Mouse (Mus musculus): ENCODE data around the gene Cep70. TPM values are rescaled to one million over a fixed set of nuclear protein-coding genes. Genes with fewer than 3 reads are reported as not detected.

Gene Cep70
- polyA plus RNA-seq, 1 experiment from 2014 or later: 43.7 TPM

DNA sequence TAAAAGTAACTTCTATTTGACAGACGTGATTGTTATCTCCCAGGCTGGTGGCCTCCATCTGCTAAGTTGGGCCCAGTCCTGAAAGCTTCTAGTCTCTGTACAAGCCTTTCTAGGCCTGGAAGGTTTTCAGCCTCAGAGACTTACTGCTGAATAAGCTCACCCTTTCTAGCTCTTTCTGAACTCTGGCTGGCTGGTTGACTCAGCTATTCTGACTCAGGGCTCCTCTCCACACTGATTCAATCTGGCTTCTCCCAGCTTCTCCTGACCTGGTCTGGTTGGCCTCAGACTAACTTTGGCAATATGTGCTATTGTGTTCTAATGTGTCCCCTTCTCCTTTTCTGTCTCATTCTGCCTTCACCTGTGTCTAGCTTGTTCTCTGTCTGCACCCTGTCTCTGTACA, 3.9 kb upstream of the Cep70 start:
- no peaks in the 10 kb centered on the region for H3K36me3 ChIP-seq (ENCODE audit: control insufficient read depth, insufficient read depth, low read length)

DNA sequence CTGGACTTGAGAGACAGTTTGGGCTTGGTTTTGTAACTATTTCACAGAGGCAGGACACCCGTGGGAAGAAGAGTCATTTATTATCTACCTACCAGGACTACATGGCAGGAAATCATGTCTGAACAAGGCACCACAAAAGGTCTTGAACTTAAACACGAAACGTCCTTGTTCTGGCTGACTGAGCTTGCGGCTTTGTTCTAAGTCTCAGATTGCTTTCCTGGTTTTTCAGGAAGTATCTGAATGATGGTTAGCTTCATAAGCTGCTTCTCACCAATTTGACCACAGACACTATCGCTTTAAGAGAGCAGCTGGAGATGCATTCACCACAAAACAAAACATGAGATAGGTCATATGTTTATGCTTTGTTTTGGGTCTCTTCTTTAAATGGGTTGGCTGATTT, 2.6 kb upstream of the Cep70 start:
- H3K4me1 ChIP-seq (ENCODE audit: control insufficient read depth, insufficient read depth, low read length): peaks cover 3% of the 10 kb centered on the region; the same call in 1 of the 2 replicates
- H3K36me3 ChIP-seq (ENCODE audit: control insufficient read depth, insufficient read depth, low read length): no peaks in the 10 kb centered on the region
- ATAC-seq (ENCODE audit: insufficient read depth, low FRiP score, low TSS enrichment): no peak
- no peak overlapping the region for H3K4me2 ChIP-seq (ENCODE audit: low read depth)
- no peaks in the 10 kb centered on the region for H3K27me3 ChIP-seq (ENCODE audit: control insufficient read depth, insufficient read depth, low read length)
- no peak overlapping the region for H3K27ac ChIP-seq (ENCODE audit: low read depth, low read length)
- H3K9ac ChIP-seq (ENCODE audit: low read length): no peak overlapping the region
- WGBS: 78% methylated on average over 5 of the region's 5 CpGs
- H3K4me3 ChIP-seq (ENCODE audit: low read depth, low read length): no peak overlapping the region
- no peaks in the 10 kb centered on the region for H3K9me3 ChIP-seq (ENCODE audit: control insufficient read depth, low read length)
- no peak for DNase-seq (ENCODE audit: low spot score)

More for the DNA sequence above, 3.9 kb upstream of the Cep70 start:
- WGBS: 81% methylated on average over 1 of the region's 1 CpGs
- H3K27me3 ChIP-seq (ENCODE audit: control insufficient read depth, insufficient read depth, low read length): no peaks in the 10 kb centered on the region
- no peak overlapping the region for H3K9ac ChIP-seq (ENCODE audit: low read length)
- no peaks in the 10 kb centered on the region for H3K9me3 ChIP-seq (ENCODE audit: control insufficient read depth, low read length)
- no peak overlapping the region for H3K4me2 ChIP-seq (ENCODE audit: low read depth)
- peaks cover 3% of the 10 kb centered on the region; the same call in 1 of the 2 replicates for H3K4me1 ChIP-seq (ENCODE audit: control insufficient read depth, insufficient read depth, low read length)
- DNase-seq (ENCODE audit: low spot score) (no peak), ATAC-seq (ENCODE audit: insufficient read depth, low FRiP score, low TSS enrichment) (no peak)
- no peak overlapping the region for H3K27ac ChIP-seq (ENCODE audit: low read depth, low read length)
- no peak overlapping the region for H3K4me3 ChIP-seq (ENCODE audit: low read depth, low read length)

DNA sequence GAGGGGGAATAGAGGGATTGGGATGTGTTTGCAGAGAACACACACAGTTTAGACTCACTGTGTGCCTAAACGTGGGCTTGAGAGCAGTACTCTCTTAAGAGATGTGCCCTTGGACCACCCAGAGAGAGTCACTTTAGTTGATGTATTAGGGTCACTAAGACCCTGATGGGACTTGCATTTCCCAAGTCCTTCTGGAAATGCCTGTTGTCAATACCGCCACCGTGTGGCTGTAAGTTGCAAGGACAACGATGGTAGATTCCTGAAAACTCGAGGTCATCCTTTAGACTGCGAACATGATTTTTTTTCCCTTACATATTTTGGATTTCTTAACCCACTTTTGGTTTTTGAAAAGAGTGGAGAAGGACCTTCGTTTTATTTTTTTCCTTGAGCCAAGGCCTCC, 1.1 kb upstream of the Cep70 start:
- no peaks in the 10 kb centered on the region for H3K36me3 ChIP-seq (ENCODE audit: control insufficient read depth, insufficient read depth, low read length)
- WGBS: 3% methylated on average over 7 of the region's 7 CpGs
- ATAC-seq (ENCODE audit: insufficient read depth, low FRiP score, low TSS enrichment) (no peak), DNase-seq (ENCODE audit: low spot score) (peak; percentile 77)
- H3K4me3 ChIP-seq (ENCODE audit: low read depth, low read length): no peak overlapping the region
- no peaks in the 10 kb centered on the region for H3K9me3 ChIP-seq (ENCODE audit: control insufficient read depth, low read length)
- no peak overlapping the region for H3K9ac ChIP-seq (ENCODE audit: low read length)
- no peak overlapping the region for H3K4me2 ChIP-seq (ENCODE audit: low read depth)
- no peaks in the 10 kb centered on the region for H3K27me3 ChIP-seq (ENCODE audit: control insufficient read depth, insufficient read depth, low read length)
- H3K4me1 ChIP-seq (ENCODE audit: control insufficient read depth, insufficient read depth, low read length): peaks cover 3% of the 10 kb centered on the region; the same call in 1 of the 2 replicates
- H3K27ac ChIP-seq (ENCODE audit: low read depth, low read length): no peak overlapping the region

DNA sequence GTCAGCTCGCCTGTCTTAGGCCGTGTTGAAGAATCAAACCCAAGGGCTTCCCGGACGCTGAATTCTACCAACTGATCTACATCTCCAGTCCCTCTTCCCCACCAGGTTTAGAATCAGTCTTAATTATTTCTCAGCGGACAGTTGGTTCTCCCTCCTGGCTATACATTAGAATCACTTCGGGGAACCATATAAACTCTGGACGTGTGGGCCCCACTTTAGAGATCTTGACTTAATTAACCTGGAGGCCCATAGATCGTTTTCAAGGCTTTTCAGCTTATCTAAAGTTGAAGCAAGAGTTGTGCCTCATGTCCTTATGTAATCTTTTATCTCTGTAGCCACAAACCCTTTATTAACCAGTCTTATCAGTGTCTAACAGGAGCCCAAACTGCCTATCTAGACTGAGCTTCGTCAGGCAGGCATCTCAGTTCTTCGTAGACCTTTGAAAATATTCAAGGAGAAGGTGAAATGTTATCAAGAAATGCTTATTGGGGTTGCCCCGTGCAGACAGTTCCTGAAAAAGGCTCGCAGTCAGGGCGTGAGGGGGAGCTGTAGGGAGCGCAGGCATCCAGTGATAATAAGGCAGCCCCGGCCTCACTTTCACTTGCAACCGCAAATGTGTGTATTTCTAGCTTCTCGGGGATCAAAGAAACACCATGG, 506 bp upstream of the Cep70 start:
- WGBS: 9% methylated on average over 17 of the region's 17 CpGs
- H3K36me3 ChIP-seq (ENCODE audit: control insufficient read depth, insufficient read depth, low read length): no peaks in the 10 kb centered on the region
- DNase-seq (ENCODE audit: low spot score): no peak
- no peaks in the 10 kb centered on the region for H3K27me3 ChIP-seq (ENCODE audit: control insufficient read depth, insufficient read depth, low read length)
- H3K9me3 ChIP-seq (ENCODE audit: control insufficient read depth, low read length): no peaks in the 10 kb centered on the region
- H3K9ac ChIP-seq (ENCODE audit: low read length): peak overlapping the region; percentile 29; the same call in 1 of the 2 replicates
- no peak overlapping the region for H3K27ac ChIP-seq (ENCODE audit: low read depth, low read length)
- peak overlapping the region; percentile 70 for H3K4me3 ChIP-seq (ENCODE audit: low read depth, low read length)
- no peak for ATAC-seq (ENCODE audit: insufficient read depth, low FRiP score, low TSS enrichment)
- peak overlapping the region; percentile 67 for H3K4me2 ChIP-seq (ENCODE audit: low read depth)
- H3K4me1 ChIP-seq (ENCODE audit: control insufficient read depth, insufficient read depth, low read length): peaks cover 3% of the 10 kb centered on the region; the same call in 1 of the 2 replicates

DNA sequence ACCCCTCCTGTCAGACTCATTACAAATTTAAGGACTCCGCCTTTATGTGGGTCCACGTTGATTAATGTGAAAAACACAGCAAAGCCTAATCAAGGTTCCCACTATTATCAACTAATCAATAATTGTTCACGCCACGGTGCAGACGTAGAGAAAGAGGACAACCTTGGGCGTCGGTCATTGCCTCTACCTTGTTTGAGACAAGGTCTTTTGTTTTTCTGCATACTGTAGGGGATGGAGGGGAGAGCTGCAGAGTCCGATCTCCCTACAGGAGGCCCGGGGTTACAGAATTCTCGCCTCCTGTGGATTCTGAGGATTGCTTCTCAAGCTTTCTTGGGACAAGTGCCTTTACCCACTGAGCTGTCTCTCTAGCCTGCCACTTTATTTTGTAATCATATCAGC, 727 bp downstream of the Cep70 start:
- ATAC-seq (ENCODE audit: insufficient read depth, low FRiP score, low TSS enrichment) (no peak; the same call in 1 of the 2 replicates), DNase-seq (ENCODE audit: low spot score) (peak; percentile 21)
- Histone ChIP-seq H3K9ac (ENCODE audit: low read length) (peak overlapping the region; percentile 65), H3K36me3 (ENCODE audit: control insufficient read depth, insufficient read depth, low read length) (no peaks in the 10 kb centered on the region), H3K27me3 (ENCODE audit: control insufficient read depth, insufficient read depth, low read length) (no peaks in the 10 kb centered on the region), H3K27ac (ENCODE audit: low read depth, low read length) (no peak overlapping the region), H3K4me2 (ENCODE audit: low read depth) (peak overlapping the region; percentile 67), H3K9me3 (ENCODE audit: control insufficient read depth, low read length) (no peaks in the 10 kb centered on the region), H3K4me1 (ENCODE audit: control insufficient read depth, insufficient read depth, low read length) (peaks cover 3% of the 10 kb centered on the region; the same call in 1 of the 2 replicates), H3K4me3 (ENCODE audit: low read depth, low read length) (peak overlapping the region; percentile 70)
- WGBS: 3% methylated on average over 10 of the region's 10 CpGs

DNA sequence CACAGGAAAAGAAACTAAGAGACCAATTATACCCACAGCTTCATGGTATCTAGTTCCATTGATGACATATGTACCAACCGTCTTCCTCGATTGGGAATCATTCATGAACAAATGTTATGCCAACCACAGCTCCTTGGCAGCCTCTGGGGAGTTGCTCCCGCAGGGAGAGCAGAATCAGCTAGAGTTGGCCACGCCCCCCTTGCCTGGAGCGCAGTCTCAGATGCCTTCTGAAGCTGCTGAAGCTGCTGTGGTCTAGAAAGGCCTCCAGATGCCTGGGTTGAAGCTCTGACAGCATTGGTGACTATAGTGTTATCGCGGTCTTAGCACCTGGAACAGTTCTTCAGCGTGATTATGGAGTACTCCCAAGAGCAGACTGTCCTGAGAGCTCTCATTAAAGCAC, 5.1 kb downstream of the Cep70 start:
- no peak for DNase-seq (ENCODE audit: low spot score)
- Histone ChIP-seq H3K9ac (ENCODE audit: low read length) (no peak overlapping the region), H3K27ac (ENCODE audit: low read depth, low read length) (no peak overlapping the region), H3K36me3 (ENCODE audit: control insufficient read depth, insufficient read depth, low read length) (no peaks in the 10 kb centered on the region), H3K4me2 (ENCODE audit: low read depth) (no peak overlapping the region), H3K4me1 (ENCODE audit: control insufficient read depth, insufficient read depth, low read length) (no peaks in the 10 kb centered on the region; the same call in 1 of the 2 replicates), H3K4me3 (ENCODE audit: low read depth, low read length) (no peak overlapping the region), H3K27me3 (ENCODE audit: control insufficient read depth, insufficient read depth, low read length) (no peaks in the 10 kb centered on the region), H3K9me3 (ENCODE audit: control insufficient read depth, low read length) (no peaks in the 10 kb centered on the region)
- ATAC-seq (ENCODE audit: insufficient read depth, low FRiP score, low TSS enrichment): no peak
- 57% methylated on average over 8 of the region's 8 CpGs for whole genome bisulfite sequencing

DNA sequence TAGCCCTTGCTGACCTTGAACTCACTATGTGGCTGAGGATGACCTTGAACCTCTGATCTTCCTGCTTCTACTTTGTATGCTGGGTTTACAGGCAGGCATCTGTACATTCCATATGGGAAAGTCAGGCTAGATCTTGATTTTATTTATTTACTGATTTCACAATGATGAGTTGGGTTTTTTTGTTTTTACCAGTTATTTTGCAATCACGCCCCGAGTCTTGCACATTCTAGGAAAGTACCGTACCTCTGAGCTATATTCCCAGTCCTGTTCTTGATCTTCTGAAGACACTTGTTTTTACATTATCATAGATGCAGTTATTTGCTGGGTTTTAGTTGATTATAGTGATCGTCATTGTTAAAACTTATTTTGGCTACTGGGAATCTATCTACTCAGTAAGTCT, 5.7 kb downstream of the Cep70 start:
- Histone ChIP-seq H3K4me3 (ENCODE audit: low read depth, low read length) (no peak overlapping the region), H3K27ac (ENCODE audit: low read depth, low read length) (no peak overlapping the region), H3K9ac (ENCODE audit: low read length) (no peak overlapping the region), H3K4me2 (ENCODE audit: low read depth) (no peak overlapping the region), H3K27me3 (ENCODE audit: control insufficient read depth, insufficient read depth, low read length) (no peaks in the 10 kb centered on the region), H3K4me1 (ENCODE audit: control insufficient read depth, insufficient read depth, low read length) (no peaks in the 10 kb centered on the region; the same call in 1 of the 2 replicates), H3K9me3 (ENCODE audit: control insufficient read depth, low read length) (no peaks in the 10 kb centered on the region), H3K36me3 (ENCODE audit: control insufficient read depth, insufficient read depth, low read length) (no peaks in the 10 kb centered on the region)
- no peak for ATAC-seq (ENCODE audit: insufficient read depth, low FRiP score, low TSS enrichment)
- DNase-seq (ENCODE audit: low spot score): no peak
- WGBS: 95% methylated on average over 4 of the region's 4 CpGs

DNA sequence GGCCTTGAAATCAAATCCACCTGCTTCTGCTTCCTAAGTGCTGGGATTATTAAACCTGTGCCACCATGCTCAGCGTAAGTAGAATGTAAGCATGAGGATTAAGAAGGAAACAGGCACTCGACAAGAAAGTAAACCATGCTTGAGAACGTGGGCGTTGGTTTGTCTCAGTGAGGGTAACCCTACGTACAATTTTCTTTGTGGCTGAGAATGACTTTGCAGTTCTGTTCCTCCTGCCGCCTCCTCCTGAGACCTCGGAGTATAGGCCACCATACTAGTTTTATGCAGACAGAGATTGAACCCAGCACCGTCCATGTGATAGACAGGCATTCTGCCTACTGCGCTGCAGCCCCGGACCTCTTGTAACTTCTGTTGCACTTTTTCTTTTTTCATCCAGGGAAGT, 10.7 kb downstream of the Cep70 start:
- 95% methylated on average over 10 of the region's 10 CpGs for WGBS
- Histone ChIP-seq H3K27me3 (ENCODE audit: control insufficient read depth, insufficient read depth, low read length) (no peaks in the 10 kb centered on the region), H3K4me1 (ENCODE audit: control insufficient read depth, insufficient read depth, low read length) (no peaks in the 10 kb centered on the region), H3K36me3 (ENCODE audit: control insufficient read depth, insufficient read depth, low read length) (no peaks in the 10 kb centered on the region), H3K4me3 (ENCODE audit: low read depth, low read length) (no peak overlapping the region), H3K9ac (ENCODE audit: low read length) (no peak overlapping the region), H3K27ac (ENCODE audit: low read depth, low read length) (no peak overlapping the region), H3K4me2 (ENCODE audit: low read depth) (no peak overlapping the region), H3K9me3 (ENCODE audit: control insufficient read depth, low read length) (no peaks in the 10 kb centered on the region)
- ATAC-seq (ENCODE audit: insufficient read depth, low FRiP score, low TSS enrichment): no peak
- DNase-seq (ENCODE audit: low spot score): no peak

DNA sequence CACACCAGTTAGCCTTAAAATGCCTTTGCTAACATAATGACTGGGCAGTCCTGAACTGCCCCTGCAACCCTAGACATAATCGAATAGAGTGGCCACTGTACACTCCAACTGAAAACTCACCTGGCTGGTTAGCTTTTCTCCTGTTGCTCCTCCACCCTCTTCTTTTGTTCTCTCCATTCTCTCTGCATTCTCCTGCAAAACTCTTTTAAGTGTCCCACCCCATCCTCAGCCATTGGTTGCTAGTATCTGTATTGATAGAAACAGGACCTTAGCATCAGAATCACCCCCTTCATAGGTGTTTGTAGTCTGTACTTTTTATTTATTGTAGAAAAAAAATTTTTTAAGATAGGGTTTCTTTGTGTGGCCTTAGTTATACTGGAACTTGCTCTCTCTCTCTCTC, 13.0 kb downstream of the Cep70 start:
- DNase-seq (ENCODE audit: low spot score): no peak
- Histone ChIP-seq H3K4me1 (ENCODE audit: control insufficient read depth, insufficient read depth, low read length) (no peaks in the 10 kb centered on the region), H3K36me3 (ENCODE audit: control insufficient read depth, insufficient read depth, low read length) (no peaks in the 10 kb centered on the region), H3K27me3 (ENCODE audit: control insufficient read depth, insufficient read depth, low read length) (no peaks in the 10 kb centered on the region), H3K4me2 (ENCODE audit: low read depth) (no peak overlapping the region), H3K9me3 (ENCODE audit: control insufficient read depth, low read length) (no peaks in the 10 kb centered on the region), H3K9ac (ENCODE audit: low read length) (no peak overlapping the region), H3K4me3 (ENCODE audit: low read depth, low read length) (no peak overlapping the region), H3K27ac (ENCODE audit: low read depth, low read length) (no peak overlapping the region)
- no peak for ATAC-seq (ENCODE audit: insufficient read depth, low FRiP score, low TSS enrichment)
- 87% methylated on average over 1 of the region's 1 CpGs for WGBS

Measured in neural tube, embryonic 11.5 days (tissue).